Mouse (Mus musculus) bone marrow macrophage, adult 2 months (primary cell): ENCODE data around the gene Mrps7.

Experiments used
- CTCF ChIP-seq: IDR thresholded peaks from 2 replicates; pipeline ENCODE4 v1.5.1; 2012; ENCODE audit warnings: low read depth, mild to moderate bottlenecking, low read length, moderate library complexity
- POLR2A ChIP-seq: IDR thresholded peaks from 2 replicates; pipeline ENCODE4 v1.6.1; 2012; ENCODE audit warnings: mild to moderate bottlenecking, low read depth, low read length, borderline replicate concordance

DNA sequence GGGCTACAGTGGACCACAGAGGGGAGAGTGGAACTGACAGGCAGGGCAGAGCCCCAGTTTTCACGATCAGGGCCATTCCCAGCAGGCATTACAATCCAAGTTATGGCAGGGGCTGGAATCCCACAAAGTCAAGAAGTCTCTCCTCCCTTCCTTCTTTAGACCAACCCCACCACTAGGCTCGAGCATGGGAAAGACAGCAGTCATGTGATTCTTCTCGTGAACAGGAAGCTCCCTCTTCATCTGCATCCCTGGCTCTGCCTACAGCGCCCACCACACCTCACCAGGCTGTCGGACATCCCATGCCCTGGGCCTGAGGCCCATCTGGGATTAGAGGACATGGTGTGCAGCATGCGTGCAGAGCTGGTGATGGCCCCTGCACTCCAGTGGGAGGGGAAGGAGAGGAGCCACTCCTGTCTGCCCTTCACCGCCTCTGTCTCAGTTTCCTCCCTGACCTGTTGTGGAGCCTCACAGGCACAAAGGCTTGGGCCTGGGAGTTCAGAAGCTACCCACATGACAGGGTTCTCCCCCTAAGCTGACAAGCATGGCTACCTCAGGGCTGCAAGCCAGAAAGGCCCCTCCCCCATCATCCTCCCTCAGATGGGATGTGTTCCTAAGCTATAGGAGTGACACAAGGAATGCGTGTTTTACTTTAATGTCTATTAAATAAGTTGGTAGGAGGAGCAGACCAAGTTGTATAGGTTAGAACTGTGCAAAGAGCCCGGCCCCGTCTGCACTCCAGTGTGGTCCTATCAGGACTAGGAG, 10.8 kb downstream of the Mrps7 start:
- TF ChIP-seq CTCF (no peak), POLR2A (no peak)
